Mouse (Mus musculus) embryo, embryonic 10.5 days (tissue): ENCODE data around the gene Ssh1.

Experiments used
- DNase-seq: peaks from one replicate; pipeline ENCODE4 v3.0.0-alpha.2; 2015; ENCODE audit warnings: low spot score

The Ssh1 gene

GRCm38 (mm10) chr5:113993031-113993486, 635 bp downstream of the Ssh1 start:
- peak; percentile 76 for DNase-seq

- DNase-seq: no peak
Measured at GRCm38 (mm10) chr5:113992339-113992831, 1.3 kb downstream of the Ssh1 start.

- DNase-seq: no peak
Measured at GRCm38 (mm10) chr5:113991141-113991540, 2.6 kb downstream of the Ssh1 start.

DNA sequence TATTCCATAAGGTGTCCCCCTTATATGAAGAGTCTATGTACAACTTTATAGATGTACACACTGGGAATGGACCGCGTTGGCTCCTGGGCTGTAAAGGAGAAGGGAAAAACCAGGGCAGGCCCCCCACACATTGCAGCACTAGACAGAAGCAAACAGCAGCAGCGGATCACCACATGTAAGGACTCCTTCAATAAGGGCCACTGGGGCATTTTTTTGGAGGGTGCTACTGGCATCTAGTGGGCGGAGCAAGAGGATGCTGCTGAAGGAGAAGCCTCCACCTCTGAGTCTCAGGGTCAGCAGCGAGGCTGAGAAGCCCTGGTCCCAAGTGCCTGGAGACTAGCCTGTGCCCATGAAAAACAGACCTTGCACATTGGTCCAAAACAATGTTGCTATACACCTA, 3.1 kb downstream of the Ssh1 start:
- DNase-seq: no peak

DNA sequence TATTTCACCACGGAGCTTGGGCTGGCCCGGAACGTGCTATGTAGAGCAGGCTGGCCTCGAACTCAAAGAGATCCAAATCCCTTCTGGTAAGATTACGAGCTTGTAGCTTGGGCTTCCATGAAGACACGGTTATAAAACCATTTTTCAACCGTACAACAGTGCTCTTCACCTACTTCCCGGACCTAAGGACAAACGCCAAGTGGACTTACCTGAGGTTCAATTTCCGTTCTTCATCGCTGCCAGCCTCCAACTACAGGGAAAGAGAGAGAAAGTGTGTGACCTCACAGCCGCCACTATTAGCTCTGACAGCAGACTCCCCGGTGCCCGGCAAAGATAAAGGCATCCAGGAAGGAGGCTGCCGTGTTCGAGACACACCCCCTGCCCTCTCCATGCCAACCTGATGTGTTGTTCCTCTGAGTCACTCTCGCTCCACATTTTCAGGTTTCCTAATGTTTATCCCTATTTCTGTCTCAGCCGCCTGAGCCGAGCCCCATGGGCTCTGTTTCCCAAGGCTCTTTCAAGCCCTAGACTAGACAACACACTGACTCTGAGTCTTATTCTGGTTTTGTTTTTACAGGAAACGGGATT, 4.2 kb downstream of the Ssh1 start:
- no peak for DNase-seq

DNA sequence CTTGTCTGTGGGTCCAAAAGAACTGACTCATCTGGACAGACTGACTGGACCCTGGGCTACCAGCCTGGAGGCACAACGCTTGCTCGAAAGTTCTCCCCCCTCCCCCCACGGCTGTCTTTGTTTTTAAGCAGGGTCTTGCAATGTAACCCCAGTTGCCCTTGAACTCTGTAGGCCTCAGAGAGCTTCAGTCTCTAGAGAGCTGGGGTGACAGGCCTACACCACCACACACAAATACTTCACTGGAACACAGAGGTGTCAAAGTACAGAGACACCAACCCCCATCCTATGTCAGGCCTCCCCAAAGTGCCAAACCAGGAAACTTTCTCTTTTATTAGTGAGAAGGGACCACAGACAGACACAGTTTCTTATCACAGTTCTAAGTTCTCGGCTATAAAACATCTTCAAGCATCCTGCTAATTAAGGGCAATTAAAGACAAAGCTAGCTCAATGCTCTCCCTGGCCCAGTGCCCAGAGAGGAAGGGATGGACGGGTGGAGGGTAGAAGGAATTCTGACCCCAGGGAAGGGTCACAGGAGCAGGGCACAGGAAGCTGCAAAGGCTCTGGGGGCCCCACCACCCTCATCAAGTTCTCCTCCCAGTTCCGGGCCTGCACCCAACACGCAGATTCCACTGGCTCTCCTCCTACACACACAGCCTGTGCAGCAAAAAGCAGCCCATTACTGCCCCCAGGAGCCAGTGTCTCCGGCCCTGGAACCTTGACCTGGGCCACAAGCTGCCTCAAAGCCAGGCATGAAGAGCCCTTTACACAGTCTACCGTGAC, 7.3 kb downstream of the Ssh1 start:
- DNase-seq: no peak

DNA sequence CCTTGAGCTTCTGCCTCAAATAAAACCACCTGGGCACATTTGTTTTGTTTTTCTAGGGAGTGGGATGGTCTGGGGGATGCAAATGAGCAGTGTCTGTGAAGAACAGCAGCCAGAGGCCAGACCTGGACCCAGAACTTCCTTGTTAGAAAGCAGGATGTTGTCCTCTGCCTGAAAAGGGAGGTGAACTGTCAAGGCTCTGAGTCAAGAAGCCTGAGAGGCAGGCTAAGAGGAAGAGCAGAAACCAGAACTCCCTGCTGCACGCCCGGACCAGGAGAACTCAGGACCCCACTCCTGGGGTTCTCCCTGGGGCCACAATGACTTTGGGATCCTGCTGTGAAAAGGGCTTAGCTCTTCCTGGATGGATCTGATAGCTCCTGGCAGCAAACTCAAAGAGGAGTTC, 8.0 kb downstream of the Ssh1 start:
- DNase-seq: no peak

DNA sequence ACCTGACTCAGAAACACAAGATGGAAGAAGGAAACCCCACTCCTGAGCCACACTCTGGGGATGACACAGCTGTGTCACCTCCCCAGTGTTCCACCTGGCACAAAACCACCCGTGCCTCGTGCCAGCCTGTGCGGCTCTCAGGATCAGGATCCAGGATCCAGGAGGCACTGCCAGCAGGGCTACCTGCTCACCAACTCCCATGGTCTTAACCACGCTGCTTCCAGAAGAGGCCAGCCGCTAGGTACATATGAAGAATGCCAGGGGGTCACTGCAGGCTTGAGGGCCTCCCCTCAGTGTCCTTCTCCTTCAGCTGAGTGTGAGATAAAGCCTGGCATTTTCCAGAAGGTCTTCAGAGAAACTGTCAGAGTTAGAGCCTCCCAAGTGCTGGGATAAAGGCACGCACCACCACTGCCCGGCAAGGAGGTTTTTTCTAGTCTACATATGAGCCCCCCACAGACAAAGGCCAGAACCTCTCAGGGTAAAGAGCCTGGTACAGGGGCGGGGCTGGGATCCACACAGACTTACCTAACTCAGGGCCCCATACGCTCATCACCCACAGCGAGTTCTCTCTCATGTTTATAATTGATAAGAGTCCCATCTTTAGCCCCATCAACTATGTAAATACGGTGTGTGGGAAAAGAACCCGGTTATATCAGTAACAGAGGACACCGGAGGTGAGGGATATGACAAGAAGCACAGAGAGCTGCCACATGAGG, 9.5 kb downstream of the Ssh1 start:
- no peak for DNase-seq

- no peak for DNase-seq
Measured at GRCm38 (mm10) chr5:113983541-113983940, 10.2 kb downstream of the Ssh1 start.

DNA sequence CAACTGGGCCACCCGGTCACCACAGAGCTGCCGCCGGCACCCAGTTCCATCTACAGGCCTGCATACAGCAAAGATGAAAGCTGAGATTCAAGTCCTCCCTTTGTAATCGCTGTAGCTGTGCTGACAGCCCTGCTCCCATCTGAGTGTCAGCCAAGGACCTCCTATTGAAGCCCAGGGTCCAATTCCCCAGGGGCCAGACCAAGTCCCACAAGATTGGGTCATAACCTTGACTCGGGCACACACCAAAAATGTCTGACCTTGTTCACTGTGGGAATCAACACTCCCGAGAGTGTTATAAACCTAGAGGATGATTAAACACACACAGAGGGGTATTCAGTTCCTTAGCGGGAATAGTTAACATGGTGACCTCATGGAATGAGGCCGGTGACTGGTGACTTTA, 11.9 kb downstream of the Ssh1 start:
- DNase-seq: no peak

DNA sequence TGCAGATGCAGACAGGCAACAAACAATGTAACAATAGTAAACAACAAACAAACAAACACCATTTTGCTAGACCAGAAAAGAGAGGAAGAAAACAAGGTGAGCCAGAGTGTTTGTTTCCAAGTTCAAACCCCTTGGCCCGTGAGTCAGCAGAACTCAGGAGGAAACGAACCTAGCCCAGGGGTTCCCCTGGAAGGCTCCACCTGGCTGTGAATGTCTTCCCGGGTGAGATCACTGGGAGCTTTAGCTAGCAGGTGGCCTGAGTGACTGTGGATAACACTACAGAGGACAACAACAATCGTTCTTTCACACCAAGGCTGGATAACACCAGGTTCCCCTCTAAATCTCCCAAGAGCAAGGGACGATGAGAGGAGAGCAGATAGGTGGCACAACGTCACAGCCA, 12.5 kb downstream of the Ssh1 start:
- DNase-seq: no peak

GRCm38 (mm10) chr5:113980511-113980910, 13.2 kb downstream of the Ssh1 start:
- no peak for DNase-seq

- DNase-seq: no peak
Measured at GRCm38 (mm10) chr5:113977309-113977708, 16.4 kb downstream of the Ssh1 start.

DNA sequence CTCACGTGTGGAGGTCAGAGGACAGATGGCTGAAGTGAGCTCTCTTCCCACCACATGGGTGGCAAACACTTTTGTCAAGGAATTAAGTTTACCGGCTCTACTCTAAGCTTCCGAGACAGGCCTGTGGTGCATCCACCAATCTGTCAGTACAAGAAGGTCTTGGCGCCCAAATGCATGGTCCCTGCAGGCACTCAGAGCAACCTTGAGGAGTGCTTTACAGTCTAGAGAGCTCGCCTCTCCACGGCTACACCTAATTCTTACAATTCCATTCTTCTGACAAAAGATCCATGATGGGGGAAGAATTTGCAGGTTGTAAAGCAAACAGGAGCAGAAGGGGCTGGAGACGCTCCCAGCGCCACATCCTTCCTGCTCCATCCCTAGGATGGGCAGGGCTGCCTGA, 17.1 kb downstream of the Ssh1 start:
- no peak for DNase-seq

DNA sequence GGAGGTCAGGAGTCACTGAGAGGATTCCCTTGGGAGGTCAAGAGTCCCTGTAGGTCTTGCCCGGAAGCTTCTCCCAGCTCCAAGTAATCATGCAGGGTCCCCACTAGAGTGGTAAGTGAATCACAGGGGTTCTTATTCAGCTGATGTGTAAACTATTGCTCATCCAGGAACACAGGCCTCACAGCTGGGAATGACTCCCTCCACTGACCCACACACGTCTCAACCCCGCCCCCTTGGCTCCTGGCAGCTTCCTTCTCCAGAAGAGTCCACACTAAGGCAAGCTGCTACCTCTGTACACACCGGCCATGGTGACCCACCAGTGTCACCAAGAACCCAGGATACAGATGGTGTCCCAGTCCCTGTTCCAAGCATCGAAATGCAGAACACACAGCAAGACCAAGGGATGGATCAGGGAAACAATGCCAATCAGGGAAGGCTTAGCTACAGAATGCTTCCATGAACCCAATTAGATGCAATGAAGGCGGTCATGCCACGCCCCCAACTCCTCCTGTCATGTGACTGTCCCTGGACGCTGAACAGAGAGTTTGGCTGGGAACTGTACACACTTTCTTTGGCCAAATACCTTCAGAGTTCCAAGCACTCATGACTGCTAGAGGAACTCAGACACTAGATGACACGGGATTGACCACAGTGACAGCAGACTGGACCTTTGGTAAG, 18.0 kb downstream of the Ssh1 start:
- no peak for DNase-seq

GRCm38 (mm10) chr5:113974576-113974975, 19.1 kb downstream of the Ssh1 start:
- DNase-seq: no peak

DNA sequence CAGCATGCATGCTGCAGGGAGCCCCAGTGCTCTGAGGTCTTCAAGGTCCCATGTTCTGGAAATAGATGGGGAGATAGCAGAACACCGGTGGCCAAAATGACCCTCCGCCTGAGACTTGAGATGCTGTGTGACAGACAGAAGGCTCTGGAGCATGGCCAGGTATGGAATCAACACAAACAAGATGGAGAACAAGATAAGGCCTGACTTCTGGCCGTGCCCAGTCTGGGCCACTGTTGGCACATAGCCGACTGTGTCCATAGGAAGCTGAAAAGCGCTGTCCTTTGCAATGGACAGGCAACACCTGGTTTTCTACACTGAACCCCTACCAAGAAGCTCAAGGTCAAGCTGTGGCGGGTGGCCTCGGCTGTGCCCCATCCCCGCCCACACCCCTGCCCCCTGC, 19.9 kb downstream of the Ssh1 start:
- DNase-seq: no peak

DNA sequence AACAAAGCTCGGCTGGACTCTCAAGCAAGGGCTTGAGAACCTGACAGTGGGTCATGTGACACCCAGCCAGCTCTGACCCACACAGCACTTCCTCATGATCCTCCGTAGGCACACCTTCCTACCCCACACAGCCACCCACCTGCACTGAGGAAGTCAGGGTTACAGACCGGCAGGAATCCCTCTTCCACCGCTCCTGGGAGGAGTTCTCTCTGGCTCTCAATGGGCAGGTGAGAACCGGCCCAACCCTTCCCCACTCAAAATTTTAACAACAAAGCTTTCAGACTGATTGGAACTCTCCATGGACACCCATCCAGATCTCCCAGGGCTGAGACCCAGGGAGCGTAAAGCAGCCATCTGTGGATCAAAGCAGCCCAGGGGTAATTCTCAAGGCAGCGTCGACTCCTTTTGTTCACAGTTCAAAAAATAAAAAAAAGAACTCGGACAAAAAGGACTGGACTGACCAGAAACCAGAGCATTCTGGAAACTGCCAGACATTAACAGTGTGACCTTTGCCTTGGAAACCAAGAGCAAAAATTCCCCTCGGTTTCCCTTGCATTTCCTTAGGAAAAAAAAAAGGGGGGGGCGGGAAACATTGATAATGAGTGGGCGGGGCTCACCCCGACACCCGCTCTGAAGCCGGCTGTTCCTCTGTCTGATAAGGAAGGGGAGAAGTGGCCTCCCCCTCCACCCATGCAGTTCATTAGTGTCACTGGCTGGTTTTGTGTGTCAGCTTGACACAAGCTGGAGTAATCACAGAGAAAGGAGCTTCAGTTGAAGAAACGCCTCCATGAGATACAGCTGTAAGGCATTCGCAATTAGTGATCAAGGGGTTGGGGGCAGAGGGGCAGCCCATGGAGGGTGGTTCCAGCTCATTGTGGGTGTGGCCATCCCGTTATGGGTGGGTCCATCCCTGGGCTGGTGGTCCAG, 20.8 kb downstream of the Ssh1 start:
- peak; percentile 62 for DNase-seq

DNA sequence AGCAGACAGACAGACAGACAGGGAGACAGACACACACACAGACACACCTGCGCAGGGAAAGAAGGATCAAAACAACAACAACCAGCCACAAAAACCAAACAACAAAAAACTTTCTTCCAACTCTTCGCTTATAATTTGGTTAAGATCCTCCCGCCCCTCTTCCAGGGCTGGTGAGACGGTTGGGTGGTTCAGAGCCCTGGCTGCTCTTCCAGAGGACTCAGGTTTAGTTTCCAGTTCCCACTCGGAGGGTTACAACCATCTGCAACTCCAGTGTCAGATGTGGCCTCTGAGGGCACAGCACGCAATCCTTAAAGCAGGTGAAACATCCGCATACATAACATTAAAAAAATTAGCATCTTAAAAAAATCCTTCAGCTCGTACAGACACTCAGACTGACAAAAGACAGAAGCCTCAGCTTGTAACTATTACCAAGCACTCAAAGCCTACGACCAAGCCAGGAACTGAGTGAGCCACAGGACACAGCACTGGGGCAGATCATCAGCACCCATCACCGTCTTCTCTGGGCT, 22.2 kb downstream of the Ssh1 start:
- no peak for DNase-seq

DNA sequence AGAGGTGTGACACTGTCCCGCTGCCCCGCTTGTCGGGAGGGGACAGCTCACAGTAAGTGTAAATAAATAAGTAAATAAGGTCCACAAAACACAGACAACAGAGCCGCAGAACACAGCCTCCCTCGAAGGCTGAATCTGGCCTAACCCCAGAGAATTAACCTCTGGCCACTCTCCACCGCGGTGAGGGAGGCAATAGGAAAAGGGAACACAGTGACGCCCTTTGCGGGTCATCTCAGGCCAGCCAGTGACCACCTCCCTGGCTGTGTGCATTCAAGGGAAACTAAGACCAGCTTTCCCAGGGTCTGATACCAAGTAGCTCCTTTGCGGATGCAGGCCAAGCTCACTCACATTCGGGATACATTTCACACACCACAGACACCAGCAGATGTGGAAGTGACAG, 25.3 kb downstream of the Ssh1 start:
- no peak for DNase-seq
